Mouse (Mus musculus): ENCODE data around the gene Pla2g6.

Pla2g6 gene

GRCm38 (mm10) chr15:79322281-79322990 is 5.8 kb downstream of the Pla2g6 start:
- DNase-seq: no peak

DNA sequence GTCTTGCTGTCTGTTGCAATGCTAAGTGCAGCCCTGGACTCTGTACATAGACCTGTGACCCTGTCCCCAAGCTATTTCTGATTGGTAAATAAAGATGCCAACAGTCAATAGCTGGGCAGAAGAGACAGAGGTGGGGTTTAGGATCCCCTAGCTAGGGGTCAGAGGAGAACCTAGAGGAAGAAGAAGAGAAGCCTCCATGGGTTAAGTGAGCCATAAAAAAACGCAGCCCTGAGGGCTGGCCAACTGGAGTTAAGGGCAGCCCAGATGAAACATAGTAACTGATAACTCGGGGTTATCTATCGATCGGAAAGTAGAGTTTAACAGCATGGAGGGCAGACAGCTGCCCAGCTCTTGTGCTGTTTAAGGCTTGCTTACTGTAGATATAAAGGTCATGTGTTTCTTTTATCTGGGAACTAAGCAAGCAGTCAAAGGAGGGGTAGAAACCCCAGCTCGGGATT is 6.4 kb downstream of the Pla2g6 start:
- no peak for DNase-seq

GRCm38 (mm10) chr15:79313848-79314369 is 14.3 kb downstream of the Pla2g6 start:
- no peak for DNase-seq

DNA sequence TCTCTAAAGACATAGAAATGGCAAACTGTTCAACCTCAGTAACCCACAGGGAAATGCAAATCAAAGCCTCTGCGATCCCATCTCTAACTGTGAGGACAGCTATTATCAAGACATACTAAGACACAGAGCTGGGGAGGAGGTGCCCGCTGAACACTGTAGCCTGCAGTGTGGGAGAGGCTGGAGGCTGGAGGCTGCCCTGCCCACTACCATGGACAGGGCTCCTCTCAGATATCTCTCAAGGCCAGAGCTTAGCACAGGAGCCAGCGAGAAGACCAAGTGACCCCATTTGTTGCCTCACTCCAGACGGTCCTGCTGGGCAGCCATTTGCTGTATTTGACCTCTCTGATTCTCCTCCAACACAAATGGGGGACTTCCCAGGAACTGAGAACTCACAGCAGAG is 20.3 kb downstream of the Pla2g6 start:
- DNase-seq: peak; percentile 33 to 39

GRCm38 (mm10) chr15:79306043-79306637 is 22.1 kb downstream of the Pla2g6 start:
- no peak for DNase-seq

GRCm38 (mm10) chr15:79304832-79305231 is 23.4 kb downstream of the Pla2g6 start:
- DNase-seq: no peak

DNA sequence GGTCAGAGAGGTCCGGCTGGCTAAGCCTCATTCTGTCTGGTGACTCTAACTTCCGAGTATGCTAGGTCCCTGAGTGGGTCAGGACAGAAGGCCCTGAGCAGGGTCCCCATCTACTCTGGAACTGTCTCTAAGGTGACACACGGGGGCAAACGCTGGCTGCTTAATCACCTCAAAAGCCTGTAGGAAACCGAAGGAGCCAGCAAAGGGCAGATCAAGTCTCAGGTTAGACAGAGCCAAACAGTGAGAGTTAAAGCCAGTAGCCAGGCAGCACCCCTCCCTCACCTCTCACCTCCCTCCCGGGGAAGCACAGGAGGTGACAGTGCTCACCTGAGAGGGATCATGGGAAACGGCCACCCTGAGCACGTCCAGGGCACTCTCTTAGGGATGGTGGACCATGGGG is 24.5 kb downstream of the Pla2g6 start:
- peak; percentile 57 to 60 for DNase-seq

DNA sequence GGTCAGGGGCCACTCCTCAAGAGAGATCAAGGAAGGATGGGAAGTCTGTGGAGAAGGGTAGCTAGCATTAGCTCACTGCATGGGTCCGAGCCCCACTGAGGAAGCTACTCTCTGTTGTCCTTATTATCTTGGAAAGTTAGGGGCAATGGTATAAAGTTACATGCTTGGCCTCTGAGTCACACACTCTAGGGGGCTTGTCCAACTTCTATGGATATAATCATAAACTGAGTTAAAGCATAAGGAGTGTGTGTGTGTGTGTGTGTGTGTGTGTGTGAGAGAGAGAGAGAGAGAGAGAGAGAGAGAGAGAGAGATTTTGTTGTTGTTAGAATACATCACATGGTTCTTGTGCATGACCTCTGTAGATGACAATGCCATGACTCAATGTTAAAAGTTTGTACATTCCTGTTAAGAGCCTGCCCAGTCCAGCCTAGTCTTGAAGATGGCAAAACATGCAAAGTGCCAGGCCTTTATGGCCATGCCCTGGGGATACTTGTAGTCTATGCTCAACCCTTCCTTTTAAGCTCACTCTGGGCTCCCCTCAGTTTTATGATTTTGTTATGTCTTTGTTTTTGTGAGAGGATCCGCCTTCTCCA is 28.5 kb downstream of the Pla2g6 start:
- DNase-seq: no peak

DNA sequence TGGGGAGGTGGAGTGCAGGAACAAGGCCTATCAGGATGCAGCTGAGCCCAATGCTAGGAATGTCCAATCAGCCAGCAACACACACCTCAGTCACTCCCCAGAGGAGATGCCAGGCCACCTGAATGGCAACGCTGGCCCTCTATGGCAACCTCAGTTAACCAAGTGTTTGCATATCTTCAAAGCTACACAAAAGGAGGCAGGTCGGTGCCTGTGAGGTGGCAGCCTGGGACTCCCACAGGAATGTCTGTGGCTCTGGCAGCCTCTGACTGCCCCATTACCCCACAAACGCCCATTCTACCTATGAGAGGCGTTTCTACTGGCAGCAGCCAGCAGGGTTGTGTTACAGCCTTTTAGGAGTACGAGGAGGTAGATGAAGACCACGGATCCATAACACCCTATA is 29.6 kb downstream of the Pla2g6 start:
- DNase-seq: no peak

- no peak for DNase-seq
These were observed 35.4 kb downstream of the Pla2g6 start for GRCm38 (mm10) chr15:79292779-79293178.

DNA sequence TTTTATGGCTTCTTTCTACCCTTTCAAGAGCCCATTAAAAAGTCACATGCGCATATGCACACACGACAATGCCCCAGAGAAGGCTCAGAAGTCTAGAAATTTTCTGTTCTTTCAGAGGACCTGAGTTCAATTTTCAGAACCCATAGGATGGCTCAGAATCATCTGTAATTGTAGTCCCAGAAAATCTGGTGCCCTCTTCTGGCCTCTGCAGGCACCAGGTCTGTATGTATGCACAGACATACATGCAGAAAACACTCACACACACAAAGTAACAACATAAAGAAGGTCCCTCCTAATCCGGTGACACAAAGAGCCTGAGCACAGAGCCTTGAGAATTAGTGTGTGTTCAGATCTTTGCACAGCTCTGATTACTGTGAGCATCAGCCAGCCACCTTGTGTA is 37.9 kb downstream of the Pla2g6 start:
- DNase-seq: no peak

DNA sequence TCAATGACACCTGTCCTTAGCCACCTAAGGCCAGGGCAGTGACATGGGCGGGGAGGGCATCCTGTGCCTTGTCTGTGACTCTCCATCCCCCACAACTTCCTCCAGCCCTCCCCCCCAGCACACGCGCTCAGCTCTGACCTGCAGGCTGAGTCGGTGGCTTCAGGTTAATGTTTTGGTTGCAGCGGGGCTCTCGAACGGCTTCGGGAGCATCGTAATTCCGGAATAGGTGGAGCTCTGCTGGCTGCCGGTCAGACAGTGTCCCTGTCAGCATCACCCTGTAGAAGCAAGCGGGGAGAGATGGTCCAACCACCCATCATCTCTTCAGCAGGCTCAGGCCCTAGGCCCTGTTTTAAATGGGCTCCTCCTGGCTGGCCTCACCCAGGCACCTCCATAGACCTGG is 38.7 kb downstream of the Pla2g6 start:
- DNase-seq: no peak

DNA sequence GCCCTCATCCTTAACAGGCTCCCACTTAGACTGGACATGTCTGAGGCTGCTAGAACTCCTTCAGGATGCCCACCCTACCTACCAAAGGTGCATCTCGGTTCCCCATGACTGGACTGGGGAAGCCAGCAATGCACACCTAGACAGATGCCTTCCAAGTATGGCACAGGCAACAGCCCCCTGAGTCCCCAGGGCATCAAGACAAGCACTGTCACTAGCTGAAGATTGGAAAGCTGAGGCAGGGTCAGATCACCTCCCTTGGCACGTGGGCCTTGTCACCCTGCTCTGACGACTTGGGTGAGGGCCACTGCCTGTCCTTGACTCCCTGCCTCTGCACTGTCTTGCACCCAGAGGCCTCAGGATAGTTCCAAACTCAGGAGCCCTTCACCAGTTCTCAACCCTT is 39.8 kb downstream of the Pla2g6 start:
- DNase-seq: no peak

DNA sequence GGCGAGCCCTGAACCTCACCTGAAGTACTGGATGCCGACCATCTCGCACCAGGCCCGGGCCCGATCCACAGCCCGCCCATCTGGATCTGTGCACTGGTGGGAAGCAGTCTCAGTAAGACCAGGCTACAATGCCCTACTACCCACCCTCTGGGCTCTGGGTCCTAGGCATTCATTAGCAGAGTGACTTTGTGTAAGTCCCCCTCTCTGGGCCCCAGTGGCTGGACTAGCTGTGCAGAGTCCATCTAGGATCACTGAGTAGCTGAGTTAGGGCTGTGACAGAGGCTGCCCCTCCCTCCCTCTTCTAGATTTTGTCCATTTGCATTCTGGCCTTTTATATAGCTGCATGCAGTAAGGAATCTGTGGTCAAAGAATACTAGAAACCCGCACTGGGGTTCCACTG is 41.1 kb downstream of the Pla2g6 start:
- DNase-seq: no peak

GRCm38 (mm10) chr15:79286141-79286540 is 42.0 kb downstream of the Pla2g6 start:
- no peak for DNase-seq

DNA sequence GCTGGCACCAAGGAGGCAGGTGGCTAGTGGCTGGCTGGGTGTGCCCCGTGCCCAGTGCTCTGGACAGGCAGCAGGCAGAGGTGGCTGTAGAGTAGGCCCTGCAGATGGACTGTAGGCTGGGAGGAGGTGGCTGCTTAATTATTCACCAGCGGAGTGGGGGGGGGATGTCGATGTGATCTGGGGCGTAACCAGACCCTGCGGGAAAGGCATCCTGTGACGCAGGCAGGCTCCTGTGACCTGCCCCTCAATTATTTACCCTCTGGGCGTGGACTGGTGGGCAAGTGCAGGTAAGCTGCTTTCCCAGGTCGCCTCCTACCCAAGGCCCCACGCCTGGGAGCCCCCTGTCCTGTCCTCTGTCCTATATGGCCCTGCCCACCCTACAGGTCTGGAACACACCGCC is 42.8 kb downstream of the Pla2g6 start, which contains the start of gene Baiap2l2:
TSS of gene Baiap2l2 (minus strand) at position 139 of the 400 bp plus-strand sequence.
- no peak for DNase-seq

- no peak for DNase-seq
These were observed 44.8 kb downstream of the Pla2g6 start for GRCm38 (mm10) chr15:79283371-79283770.

DNA sequence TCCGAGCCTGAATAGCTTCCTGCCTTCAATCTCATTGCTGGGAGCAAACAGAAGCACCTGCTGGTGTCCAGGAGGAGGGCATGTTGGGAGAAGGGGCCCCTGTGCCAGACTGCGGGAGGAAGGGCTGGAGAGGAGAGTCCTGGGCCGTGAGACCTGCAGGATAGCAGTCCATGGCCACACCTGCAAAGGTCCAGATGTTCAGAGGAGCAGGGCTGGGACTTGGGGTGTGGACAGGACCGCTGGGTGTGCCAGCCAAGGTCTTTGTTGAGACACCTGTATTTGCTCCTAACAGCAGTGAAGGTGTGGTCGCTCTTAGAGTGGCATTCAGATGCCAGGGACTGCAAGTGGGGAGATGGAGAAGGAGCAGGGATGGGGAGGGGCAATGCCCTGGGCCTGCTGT is 45.8 kb downstream of the Pla2g6 start:
- DNase-seq: no peak

DNA sequence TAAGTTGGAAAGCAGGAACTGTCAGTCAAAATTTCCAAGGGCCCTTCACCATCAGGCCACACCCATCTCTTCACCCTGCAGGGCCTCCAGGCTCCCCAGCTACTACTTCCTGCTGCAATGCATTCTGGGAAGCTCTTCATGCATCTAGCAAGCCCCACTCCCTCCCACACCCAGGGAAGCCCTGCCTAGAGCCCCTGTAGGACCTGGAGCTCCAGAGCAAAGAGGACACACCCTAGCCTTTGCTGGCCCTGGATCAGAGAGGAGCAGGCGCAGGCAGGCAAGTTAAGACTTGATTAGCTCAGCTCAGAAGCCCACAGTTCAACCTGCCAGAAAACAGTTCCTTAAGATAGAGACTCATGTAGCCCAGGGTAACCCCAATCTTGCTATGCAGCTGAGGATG is 46.8 kb downstream of the Pla2g6 start:
- no peak for DNase-seq

- no peak for DNase-seq
These were observed 47.3 kb downstream of the Pla2g6 start for GRCm38 (mm10) chr15:79280850-79281249.

DNA sequence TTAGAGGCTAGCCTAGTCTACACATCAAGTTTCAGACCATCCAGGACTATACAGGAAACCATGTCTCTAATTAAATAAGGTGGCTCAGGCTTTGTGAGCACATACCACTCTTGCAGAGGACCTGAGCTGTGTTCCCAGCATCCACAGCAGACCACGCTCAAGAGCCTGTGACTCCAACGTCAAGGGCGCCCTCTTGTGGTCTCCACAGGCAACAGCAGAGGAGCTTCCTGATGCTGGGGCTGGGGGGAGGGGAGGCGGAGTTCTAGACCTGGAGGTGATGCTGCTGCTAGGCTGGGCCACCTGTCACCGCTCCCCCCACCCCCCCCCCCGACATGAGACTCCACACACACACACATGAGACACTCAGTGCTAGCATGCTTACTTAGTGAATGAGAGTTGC is 48.0 kb downstream of the Pla2g6 start:
- DNase-seq: peak; percentile 51 to 55

GRCm38 (mm10) chr15:79277728-79278127 is 50.5 kb downstream of the Pla2g6 start:
- no peak for DNase-seq

DNA sequence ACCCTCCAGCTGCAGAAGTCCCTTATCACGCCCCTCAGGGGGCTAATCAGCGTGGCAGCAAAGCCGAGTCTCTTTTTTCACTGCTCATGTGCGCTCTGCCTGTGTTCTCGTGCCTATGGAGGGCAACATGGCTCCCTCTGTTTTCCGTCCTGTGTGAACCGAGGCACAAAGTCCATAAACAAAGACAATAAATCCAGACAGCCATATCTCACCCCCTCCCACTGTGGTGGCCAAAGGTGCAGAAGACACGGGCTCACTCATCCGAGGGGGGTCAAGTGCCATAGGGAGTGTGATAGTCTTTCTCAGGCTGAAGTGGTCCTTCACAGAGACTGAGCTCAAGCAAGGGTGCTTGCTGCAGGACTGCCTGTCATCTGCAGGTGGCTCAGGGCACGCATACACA is 55.2 kb downstream of the Pla2g6 start:
- no peak for DNase-seq

All from cerebellum, postnatal 10 days (tissue).